Mouse (Mus musculus): ENCODE data around the gene Amy2a5. TPM values are rescaled to one million over a fixed set of nuclear protein-coding genes. Genes with fewer than 3 reads are reported as not detected.

Gene Amy2a5
- 0.38 TPM in 1 of 2 replicates, not detected in the other for polyA plus RNA-seq (2012; rRNA removed)

DNA sequence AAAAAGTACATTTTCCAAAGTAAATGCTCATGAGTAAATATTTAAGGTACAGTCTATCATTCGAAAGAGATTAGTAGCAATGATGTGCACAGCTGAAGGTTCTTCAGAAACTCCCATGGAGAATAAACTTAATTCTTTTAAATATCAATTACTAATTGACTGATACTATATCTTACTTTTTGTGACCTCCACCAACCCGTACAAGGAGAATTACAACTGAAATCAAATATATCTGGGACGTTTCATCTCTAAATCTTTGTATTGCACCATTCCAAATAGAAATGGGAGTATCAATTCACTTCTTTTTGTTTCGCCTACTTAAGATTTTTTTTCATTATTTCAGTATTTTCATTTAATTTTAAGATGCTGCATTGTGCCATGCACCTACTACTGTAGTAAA, at the start of gene Amy2a5:
Gene Amy2a5 (minus strand): TSS at position 101 of the 400 bp plus-strand sequence.

DNA sequence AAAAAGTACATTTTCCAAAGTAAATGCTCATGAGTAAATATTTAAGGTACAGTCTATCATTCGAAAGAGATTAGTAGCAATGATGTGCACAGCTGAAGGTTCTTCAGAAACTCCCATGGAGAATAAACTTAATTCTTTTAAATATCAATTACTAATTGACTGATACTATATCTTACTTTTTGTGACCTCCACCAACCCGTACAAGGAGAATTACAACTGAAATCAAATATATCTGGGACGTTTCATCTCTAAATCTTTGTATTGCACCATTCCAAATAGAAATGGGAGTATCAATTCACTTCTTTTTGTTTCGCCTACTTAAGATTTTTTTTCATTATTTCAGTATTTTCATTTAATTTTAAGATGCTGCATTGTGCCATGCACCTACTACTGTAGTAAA, 32.7 kb upstream of the Amy2a5 start, which contains the start of gene Amy2a4:
Gene Amy2a4 (minus strand): TSS at position 101 of the 400 bp plus-strand sequence.

Other genes with a start within 250 kb of the Amy2a5 start
- gene Amy2a4, start 32.6 kb upstream of the Amy2a5 start, polyA plus RNA-seq (2012; rRNA removed) = 0.02 and 0.03 TPM in 2 replicates
- gene Amy2a3, start 65.2 kb upstream of the Amy2a5 start, polyA plus RNA-seq (2012; rRNA removed) = 0.02 and 0.03 TPM in 2 replicates
- 0.02 and 0.03 TPM in 2 replicates for gene Amy2a2, start 97.8 kb upstream of the Amy2a5 start, polyA plus RNA-seq (2012; rRNA removed)